Mouse (Mus musculus) lung, adult 2 months (tissue): ENCODE data around the gene Sim2. TPM values are rescaled to one million over a fixed set of nuclear protein-coding genes. Genes with fewer than 3 reads are reported as not detected.
A peak's percentile ranks its signal among the peaks of the same experiment; 100 is the strongest.

Source experiments
- DNase-seq: peaks from one replicate; pipeline ENCODE4 v3.0.0; 2022
- H3K4me1 ChIP-seq: fragments of 200-500 bp; 2 replicates; pipeline ENCODE4 v1.6.1; 2011; ENCODE audit warnings: low read length; ENCODE audit not compliant: control insufficient read depth, insufficient read depth
- H3K4me3 ChIP-seq: fragments of 200-500 bp; replicated peaks from 2 replicates; pipeline ENCODE3; 2011; ENCODE audit warnings: low read depth, mild to moderate bottlenecking, control low read depth, low read length; ENCODE audit errors: extremely low read depth
- CTCF ChIP-seq: fragments of 200-500 bp; IDR thresholded peaks from 2 replicates; pipeline ENCODE4 v1.5.1; 2011; ENCODE audit warnings: mild to moderate bottlenecking, low read length, control low read depth; ENCODE audit not compliant: insufficient read depth
- POLR2A ChIP-seq: fragments of 200-500 bp; IDR thresholded peaks from 2 replicates; pipeline ENCODE4 v1.6.1; 2011; ENCODE audit warnings: low read depth, mild to moderate bottlenecking, control low read depth, low read length, borderline replicate concordance; ENCODE audit errors: extremely low read depth
- WGBS: fragments of 180-500 bp; shearing (Covaris S2); methylation state at CpG from one replicate; pipeline ENCODE4 v1.1.7; 2018; 5-methylcytosine and 5-hydroxymethylcytosine counted together
- polyA plus RNA-seq: library from polyadenylated mRNA; depleted of rRNA; stranded (reverse); fragments of >200 nt; gene quantifications from 2 replicates; pipeline ENCODE4 v1.2.3, GENCODE M21; 2012

Gene Sim2
- polyA plus RNA-seq, 1 experiment, result 8.8 TPM

GRCm38 (mm10) chr16:94150125-94151103 is 65.7 kb downstream of the Sim2 start:
- no peak overlapping the region for H3K4me3 ChIP-seq
- 67% methylated on average over 15 of the region's 15 CpGs for WGBS
- no peaks in the 10 kb centered on the region for H3K4me1 ChIP-seq
- TF ChIP-seq CTCF (no peak), POLR2A (no peak)
- peak; percentile 25 for DNase-seq

- DNase-seq, result no peak
- H3K4me1 ChIP-seq, result no peaks in the 10 kb centered on the region
- WGBS, result 67% methylated on average over 14 of the region's 14 CpGs
- TF ChIP-seq POLR2A, result no peak
- no peak for TF ChIP-seq CTCF
- H3K4me3 ChIP-seq, result no peak overlapping the region
These were observed 70.4 kb downstream of the Sim2 start for GRCm38 (mm10) chr16:94155041-94155653.

DNA sequence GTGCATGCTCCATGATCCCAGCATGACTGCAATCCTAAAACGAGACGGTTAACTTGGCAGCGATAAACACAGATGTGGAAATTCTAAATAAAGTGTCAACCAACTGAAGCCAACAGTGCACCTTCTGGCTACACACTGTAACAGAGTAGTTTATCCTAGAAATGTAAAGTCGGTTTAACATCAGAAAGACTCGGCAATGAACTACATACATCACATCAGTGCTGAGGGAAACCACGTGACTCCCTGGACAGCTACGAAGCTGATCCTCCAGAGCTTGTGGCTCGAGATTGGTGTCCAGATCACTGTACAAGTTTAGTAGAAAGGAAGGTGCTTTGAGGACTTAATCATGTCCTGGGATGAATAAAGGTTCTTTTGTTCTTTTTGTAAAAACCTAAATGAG is 73.1 kb downstream of the Sim2 start:
- 62% methylated on average over 8 of the region's 8 CpGs for WGBS
- TF ChIP-seq POLR2A (no peak), CTCF (no peak)
- DNase-seq, result no peak
- H3K4me3 ChIP-seq, result no peak overlapping the region
- H3K4me1 ChIP-seq, result no peaks in the 10 kb centered on the region

DNA sequence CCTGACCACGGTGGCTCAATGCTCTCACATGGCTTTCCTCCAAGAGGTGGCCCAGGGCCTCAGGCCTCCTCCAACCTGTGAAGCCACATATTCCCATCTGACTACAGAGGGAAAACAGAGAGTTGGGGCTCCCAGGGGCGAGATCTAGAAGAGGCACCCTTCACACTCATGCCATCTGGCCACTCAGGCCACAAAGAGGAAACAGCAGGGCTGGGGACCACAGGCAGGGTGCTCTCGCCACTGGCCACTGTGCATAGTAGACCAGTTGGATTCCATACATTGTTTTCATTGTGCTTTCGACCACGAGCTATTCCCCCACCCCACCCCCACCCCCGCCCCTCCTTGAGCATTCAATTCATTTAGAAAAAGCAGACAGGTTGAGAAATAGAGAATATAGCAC is 77.3 kb downstream of the Sim2 start:
- Histone ChIP-seq H3K4me1 (no peaks in the 10 kb centered on the region), H3K4me3 (no peak overlapping the region)
- 60% methylated on average over 6 of the region's 6 CpGs for WGBS
- TF ChIP-seq POLR2A (no peak), CTCF (no peak)
- DNase-seq, result no peak

DNA sequence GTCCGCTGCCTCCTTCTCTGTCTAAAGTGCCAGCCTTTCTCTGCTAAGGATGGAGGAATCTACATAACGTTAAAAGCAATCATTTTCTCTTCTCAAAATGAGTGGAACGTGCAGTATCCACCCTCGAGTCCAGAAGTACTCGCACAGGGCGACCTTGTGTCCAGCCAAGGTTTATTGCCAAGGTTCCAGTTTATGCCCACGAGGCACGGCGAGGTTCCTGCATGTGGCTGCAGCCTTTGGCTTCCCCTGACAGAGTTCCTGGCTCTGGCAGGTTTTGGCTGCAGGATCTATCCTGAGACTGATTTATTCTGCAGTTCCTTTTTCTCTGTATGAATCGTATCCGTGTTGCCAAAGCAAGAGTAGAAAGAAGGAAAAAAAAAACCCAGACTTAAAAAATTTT is 78.3 kb downstream of the Sim2 start:
- Histone ChIP-seq H3K4me3 (no peak overlapping the region), H3K4me1 (no peaks in the 10 kb centered on the region)
- TF ChIP-seq CTCF, result no peak
- no peak for TF ChIP-seq POLR2A
- 79% methylated on average over 11 of the region's 11 CpGs for WGBS
- DNase-seq, result no peak

GRCm38 (mm10) chr16:94164236-94164635 is 79.5 kb downstream of the Sim2 start:
- DNase-seq, result no peak
- 41% methylated on average over 7 of the region's 7 CpGs for WGBS
- Histone ChIP-seq H3K4me1 (no peaks in the 10 kb centered on the region), H3K4me3 (no peak overlapping the region)
- TF ChIP-seq POLR2A (no peak), CTCF (no peak)

- 47% methylated on average over 5 of the region's 5 CpGs for WGBS
- TF ChIP-seq CTCF, result no peak
- no peak for TF ChIP-seq POLR2A
- no peak for DNase-seq
- Histone ChIP-seq H3K4me3 (no peak overlapping the region), H3K4me1 (no peaks in the 10 kb centered on the region)
These were observed 80.2 kb downstream of the Sim2 start for GRCm38 (mm10) chr16:94164978-94165377.

DNA sequence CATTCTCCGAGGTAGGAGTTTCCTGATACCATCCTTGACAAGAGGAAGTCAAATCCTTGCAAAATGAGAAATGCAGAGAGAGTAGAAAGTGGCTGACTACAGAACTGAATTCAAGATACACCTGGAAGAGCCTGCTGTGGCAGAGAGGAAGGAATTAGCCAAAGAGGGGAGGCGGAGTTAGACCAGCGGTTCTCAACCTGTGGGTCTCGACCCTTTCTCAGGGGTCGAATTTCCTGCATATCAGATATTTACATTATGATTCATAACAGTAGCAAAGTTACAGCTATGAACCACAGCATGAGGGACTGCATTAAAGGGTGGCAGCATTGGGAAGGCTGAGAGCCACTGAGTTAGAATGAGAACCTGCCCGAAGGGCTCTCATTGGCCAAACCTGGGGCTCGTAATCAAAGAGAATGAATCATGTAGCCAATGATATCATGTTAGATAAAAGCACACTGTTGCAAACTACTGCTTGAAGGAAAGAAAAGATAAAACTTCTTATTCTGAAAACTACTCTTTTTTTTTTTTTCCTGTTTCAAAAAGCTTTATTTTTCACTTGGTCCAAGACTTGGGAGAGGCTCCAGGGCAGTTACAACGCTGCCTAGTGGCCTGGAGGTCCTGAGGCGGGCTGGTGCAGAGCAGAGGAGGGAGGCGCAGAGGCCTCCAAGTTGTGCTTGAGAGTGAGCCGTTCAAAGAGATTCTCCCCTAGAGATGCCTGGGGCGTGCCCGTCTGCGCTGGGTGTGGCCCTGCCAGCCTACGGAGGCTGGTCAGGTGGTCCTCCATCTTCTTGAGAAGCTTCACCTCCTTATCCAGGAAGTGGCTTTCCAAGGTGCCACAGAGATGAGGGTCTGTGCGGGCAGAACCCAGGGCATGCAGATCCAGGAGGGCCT is 84.2 kb downstream of the Sim2 start:
- Histone ChIP-seq H3K4me3 (no peak overlapping the region), H3K4me1 (no peaks in the 10 kb centered on the region)
- WGBS, result 83% methylated on average over 16 of the region's 16 CpGs
- TF ChIP-seq POLR2A, result no peak
- no peak for TF ChIP-seq CTCF
- no peak for DNase-seq

- H3K4me3 ChIP-seq, result no peak overlapping the region
- WGBS, result 77% methylated on average over 4 of the region's 4 CpGs
- TF ChIP-seq CTCF, result no peak
- TF ChIP-seq POLR2A, result no peak
- no peaks in the 10 kb centered on the region for H3K4me1 ChIP-seq
- DNase-seq, result no peak
These were observed 85.5 kb downstream of the Sim2 start for GRCm38 (mm10) chr16:94170218-94170617.
